Mouse (Mus musculus) G1E (cell line): ENCODE results near the gene Tra2b.

Experiments used
- CTCF ChIP-seq: IDR thresholded peaks from 2 replicates; pipeline ENCODE4 v1.5.1; 2012; ENCODE audit warnings: low read depth, low read length, inconsistent platforms, mixed read lengths
- GATA1 ChIP-seq: IDR thresholded peaks from 2 replicates; pipeline ENCODE4 v1.6.1; 2012; ENCODE audit warnings: borderline replicate concordance, low read length, inconsistent platforms, mixed read lengths
- GATA2 ChIP-seq: IDR thresholded peaks from 2 replicates; pipeline ENCODE4 v1.6.1; 2012; ENCODE audit warnings: low read depth, low read length, inconsistent platforms, borderline replicate concordance
- TAL1 ChIP-seq: conservative IDR thresholded peaks from 2 replicates; pipeline ENCODE4 v1.6.1; 2012; ENCODE audit warnings: low read depth, low read length, inconsistent platforms, mixed read lengths

DNA sequence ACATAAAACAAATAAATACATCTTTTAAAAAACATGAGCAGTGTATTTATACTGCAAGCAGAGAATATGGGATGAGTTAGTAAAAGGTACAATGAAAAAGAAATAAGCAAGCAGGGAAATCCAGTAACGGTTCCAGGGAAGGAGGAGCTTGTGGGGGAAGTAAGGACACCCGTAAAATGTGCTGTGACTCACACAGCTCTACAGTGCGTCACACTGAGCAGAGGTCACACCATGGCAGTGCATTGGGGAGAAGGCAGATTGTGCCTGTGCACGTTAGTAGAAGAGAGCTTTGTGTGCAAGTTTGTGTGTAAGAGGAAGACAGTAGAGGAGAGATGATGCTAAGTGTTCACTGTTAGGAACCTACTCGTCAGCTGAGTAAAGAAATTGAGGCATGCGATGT, 31.1 kb upstream of the Tra2b start:
- no peak for TF ChIP-seq GATA1
- no peak for TF ChIP-seq CTCF
- no peak for TF ChIP-seq GATA2
- TF ChIP-seq TAL1 = no peak
